Mouse (Mus musculus) kidney, adult 2 months (tissue): ENCODE measurements around the gene Casp6.

Experiments
- CTCF ChIP-seq: fragments of 200-500 bp; conservative IDR thresholded peaks from 2 replicates; pipeline ENCODE4 v1.5.1; 2011; ENCODE audit warnings: low read depth, mild to moderate bottlenecking, control low read depth, low read length, moderate library complexity, mixed read lengths; ENCODE audit not compliant: insufficient read depth, insufficient read length
- POLR2A ChIP-seq: fragments of 200-500 bp; IDR thresholded peaks from one replicate; pipeline ENCODE4 v1.6.1; 2011; ENCODE audit warnings: low read depth, low read length, control low read depth

- no peak for TF ChIP-seq CTCF
- no peak for TF ChIP-seq POLR2A
These were observed 52.1 kb downstream of the Casp6 start for GRCm38 (mm10) chr3:129953296-129953695.
